Mouse (Mus musculus): Measurements from ENCODE around the gene Acot12. TPM values are rescaled to one million over a fixed set of nuclear protein-coding genes. Genes with fewer than 3 reads are reported as not detected.
A peak's percentile ranks its signal among the peaks of the same experiment; 100 is the strongest.

The Acot12 gene
- not detected in 2 replicates for polyA plus RNA-seq (2016; fragmentation: Nextera tagmentation; extraction: Ambion mirVana)

- H3K9me3 ChIP-seq (replicated peaks): no peaks in the 10 kb centered on the region
- H3K4me2 ChIP-seq: peak within 1 kb of the TSS; percentile 85
- no peaks in the 10 kb centered on the region for H3K4me1 ChIP-seq (replicated peaks)
- no peak within 1 kb of the TSS for H3K27ac ChIP-seq (ENCODE audit: poor library complexity, severe bottlenecking)
- 6% methylated on average over 45 of the region's 45 CpGs for WGBS
- ATAC-seq (ENCODE audit: insufficient number of reproducible peaks, low FRiP score): peak; percentile 64; the same call in 1 of the 2 replicates
- H3K9ac ChIP-seq: peak within 1 kb of the TSS; percentile 60
- H3K36me3 ChIP-seq: no peaks in the 10 kb centered on the region
- peaks cover 20% of the 10 kb centered on the region; the same call in 1 of the 2 replicates for H3K27me3 ChIP-seq (replicated peaks)
- peak within 1 kb of the TSS; percentile 42 for H3K4me3 ChIP-seq
Observed at GRCm38 (mm10) chr13:91741280-91742047, at the start of gene Acot12. TSS of gene Acot12 (plus strand) at chr13:91741512.

- no peak overlapping the region for H3K9ac ChIP-seq
- H3K27me3 ChIP-seq (replicated peaks): no peaks in the 10 kb centered on the region
- 52% methylated on average over 7 of the region's 7 CpGs for WGBS
- H3K4me1 ChIP-seq (replicated peaks): peaks cover 23% of the 10 kb centered on the region
- H3K9me3 ChIP-seq (replicated peaks): no peaks in the 10 kb centered on the region
- peaks cover 9% of the 10 kb centered on the region for H3K36me3 ChIP-seq
- no peak overlapping the region for H3K4me2 ChIP-seq
- no peak overlapping the region for H3K27ac ChIP-seq (ENCODE audit: poor library complexity, severe bottlenecking)
- no peak for ATAC-seq (ENCODE audit: insufficient number of reproducible peaks, low FRiP score)
- no peak overlapping the region for H3K4me3 ChIP-seq
Observed at GRCm38 (mm10) chr13:91693615-91694014, 47.7 kb upstream of the Acot12 start.

- no peak; the same call in 1 of the 2 replicates for ATAC-seq (ENCODE audit: insufficient number of reproducible peaks, low FRiP score)
- Histone ChIP-seq H3K27ac (ENCODE audit: poor library complexity, severe bottlenecking) (peak overlapping the region; percentile 54), H3K9ac (no peak overlapping the region), H3K4me1 (replicated peaks) (peaks cover 23% of the 10 kb centered on the region), H3K9me3 (replicated peaks) (no peaks in the 10 kb centered on the region), H3K4me3 (no peak overlapping the region), H3K4me2 (no peak overlapping the region), H3K27me3 (replicated peaks) (no peaks in the 10 kb centered on the region), H3K36me3 (peaks cover 10% of the 10 kb centered on the region; the same call in 1 of the 2 replicates)
- 79% methylated on average over 2 of the region's 2 CpGs for WGBS
Observed at GRCm38 (mm10) chr13:91695406-91695805, 45.9 kb upstream of the Acot12 start.

GRCm38 (mm10) chr13:91696109-91696645, 45.1 kb upstream of the Acot12 start:
- H3K27me3 ChIP-seq (replicated peaks): no peaks in the 10 kb centered on the region
- H3K9ac ChIP-seq: no peak overlapping the region
- ATAC-seq (ENCODE audit: insufficient number of reproducible peaks, low FRiP score): 0 out of 2 replicates have a peak, but pooled peaks have one; percentile 39
- H3K36me3 ChIP-seq: peaks cover 14% of the 10 kb centered on the region; the same call in 1 of the 2 replicates
- H3K4me1 ChIP-seq (replicated peaks): peaks cover 23% of the 10 kb centered on the region
- H3K4me3 ChIP-seq: no peak overlapping the region
- no peaks in the 10 kb centered on the region for H3K9me3 ChIP-seq (replicated peaks)
- H3K4me2 ChIP-seq: no peak overlapping the region
- no peak overlapping the region for H3K27ac ChIP-seq (ENCODE audit: poor library complexity, severe bottlenecking)
- 49% methylated on average over 2 of the region's 2 CpGs for WGBS

- ATAC-seq (ENCODE audit: insufficient number of reproducible peaks, low FRiP score): no peak
- 48% methylated on average over 3 of the region's 3 CpGs for WGBS
- peaks cover 14% of the 10 kb centered on the region; the same call in 1 of the 2 replicates for H3K36me3 ChIP-seq
Observed at GRCm38 (mm10) chr13:91697011-91697410, 44.3 kb upstream of the Acot12 start.

GRCm38 (mm10) chr13:91702337-91702736, 39.0 kb upstream of the Acot12 start:
- no peak overlapping the region for H3K9ac ChIP-seq
- H3K36me3 ChIP-seq: peaks cover 14% of the 10 kb centered on the region; the same call in 1 of the 2 replicates
- ATAC-seq (ENCODE audit: insufficient number of reproducible peaks, low FRiP score): 0 out of 2 replicates have a peak, but pooled peaks have one; percentile 51
- WGBS: 35% methylated on average over 6 of the region's 6 CpGs
- H3K27ac ChIP-seq (ENCODE audit: poor library complexity, severe bottlenecking): no peak overlapping the region
- H3K4me3 ChIP-seq: no peak overlapping the region
- H3K27me3 ChIP-seq (replicated peaks): no peaks in the 10 kb centered on the region
- H3K9me3 ChIP-seq (replicated peaks): no peaks in the 10 kb centered on the region
- no peak overlapping the region for H3K4me2 ChIP-seq
- H3K4me1 ChIP-seq (replicated peaks): peaks cover 6% of the 10 kb centered on the region; the same call in 1 of the 2 replicates

More at GRCm38 (mm10) chr13:91697011-91697410, 44.3 kb upstream of the Acot12 start:
- no peak overlapping the region for H3K4me3 ChIP-seq
- peaks cover 24% of the 10 kb centered on the region for H3K4me1 ChIP-seq (replicated peaks)
- H3K27me3 ChIP-seq (replicated peaks): no peaks in the 10 kb centered on the region
- no peak overlapping the region for H3K4me2 ChIP-seq
- no peak overlapping the region for H3K9ac ChIP-seq
- H3K9me3 ChIP-seq (replicated peaks): no peaks in the 10 kb centered on the region
- no peak overlapping the region for H3K27ac ChIP-seq (ENCODE audit: poor library complexity, severe bottlenecking)

- Histone ChIP-seq H3K4me1 (replicated peaks) (no peaks in the 10 kb centered on the region), H3K9me3 (replicated peaks) (no peaks in the 10 kb centered on the region), H3K36me3 (no peaks in the 10 kb centered on the region)
Observed at GRCm38 (mm10) chr13:91719487-91719886, 21.8 kb upstream of the Acot12 start.

GRCm38 (mm10) chr13:91723108-91723735, 18.1 kb upstream of the Acot12 start:
- H3K4me2 ChIP-seq: no peak overlapping the region
- no peak overlapping the region for H3K27ac ChIP-seq (ENCODE audit: poor library complexity, severe bottlenecking)
- 0 out of 2 replicates have a peak, but pooled peaks have one; percentile 15 for ATAC-seq (ENCODE audit: insufficient number of reproducible peaks, low FRiP score)
- H3K4me1 ChIP-seq (replicated peaks): no peaks in the 10 kb centered on the region
- H3K36me3 ChIP-seq: no peaks in the 10 kb centered on the region
- no peaks in the 10 kb centered on the region for H3K27me3 ChIP-seq (replicated peaks)
- H3K4me3 ChIP-seq: no peak overlapping the region
- H3K9ac ChIP-seq: no peak overlapping the region
- H3K9me3 ChIP-seq (replicated peaks): no peaks in the 10 kb centered on the region
- 63% methylated on average over 8 of the region's 8 CpGs for WGBS

More at GRCm38 (mm10) chr13:91719487-91719886, 21.8 kb upstream of the Acot12 start:
- 87% methylated on average over 6 of the region's 6 CpGs for WGBS
- Histone ChIP-seq H3K4me3 (no peak overlapping the region), H3K27ac (ENCODE audit: poor library complexity, severe bottlenecking) (no peak overlapping the region), H3K27me3 (replicated peaks) (no peaks in the 10 kb centered on the region), H3K9ac (no peak overlapping the region), H3K4me2 (no peak overlapping the region)
- ATAC-seq (ENCODE audit: insufficient number of reproducible peaks, low FRiP score): no peak

- H3K4me2 ChIP-seq: no peak overlapping the region
- no peaks in the 10 kb centered on the region for H3K9me3 ChIP-seq (replicated peaks)
- 68% methylated on average over 7 of the region's 7 CpGs for WGBS
- no peak overlapping the region for H3K4me3 ChIP-seq
- no peaks in the 10 kb centered on the region for H3K36me3 ChIP-seq
- H3K4me1 ChIP-seq (replicated peaks): no peaks in the 10 kb centered on the region
- no peak overlapping the region for H3K9ac ChIP-seq
- no peak for ATAC-seq (ENCODE audit: insufficient number of reproducible peaks, low FRiP score)
- no peak overlapping the region for H3K27ac ChIP-seq (ENCODE audit: poor library complexity, severe bottlenecking)
- no peaks in the 10 kb centered on the region for H3K27me3 ChIP-seq (replicated peaks)
Observed at GRCm38 (mm10) chr13:91723736-91724119, 17.6 kb upstream of the Acot12 start.

- no peak overlapping the region for H3K27ac ChIP-seq (ENCODE audit: poor library complexity, severe bottlenecking)
- no peaks in the 10 kb centered on the region for H3K36me3 ChIP-seq
- no peaks in the 10 kb centered on the region for H3K9me3 ChIP-seq (replicated peaks)
- no peak for ATAC-seq (ENCODE audit: insufficient number of reproducible peaks, low FRiP score)
- 84% methylated on average over 3 of the region's 3 CpGs for WGBS
- no peaks in the 10 kb centered on the region for H3K27me3 ChIP-seq (replicated peaks)
- no peak overlapping the region for H3K4me3 ChIP-seq
- H3K9ac ChIP-seq: no peak overlapping the region
- H3K4me1 ChIP-seq (replicated peaks): no peaks in the 10 kb centered on the region
- H3K4me2 ChIP-seq: no peak overlapping the region
Observed at GRCm38 (mm10) chr13:91724211-91724610, 17.1 kb upstream of the Acot12 start.

GRCm38 (mm10) chr13:91725130-91725529, 16.2 kb upstream of the Acot12 start:
- no peak for ATAC-seq (ENCODE audit: insufficient number of reproducible peaks, low FRiP score)
- no peaks in the 10 kb centered on the region for H3K36me3 ChIP-seq

More at GRCm38 (mm10) chr13:91725130-91725529, 16.2 kb upstream of the Acot12 start:
- no peak overlapping the region for H3K4me3 ChIP-seq
- H3K27ac ChIP-seq (ENCODE audit: poor library complexity, severe bottlenecking): no peak overlapping the region
- no peak overlapping the region for H3K9ac ChIP-seq
- H3K9me3 ChIP-seq (replicated peaks): no peaks in the 10 kb centered on the region
- H3K4me2 ChIP-seq: no peak overlapping the region
- H3K4me1 ChIP-seq (replicated peaks): no peaks in the 10 kb centered on the region
- H3K27me3 ChIP-seq (replicated peaks): no peaks in the 10 kb centered on the region
- WGBS: 56% methylated on average over 3 of the region's 3 CpGs
